Comparison of ENCODE assay signal across 22 mouse cellular contexts in the genomic region with DNA sequence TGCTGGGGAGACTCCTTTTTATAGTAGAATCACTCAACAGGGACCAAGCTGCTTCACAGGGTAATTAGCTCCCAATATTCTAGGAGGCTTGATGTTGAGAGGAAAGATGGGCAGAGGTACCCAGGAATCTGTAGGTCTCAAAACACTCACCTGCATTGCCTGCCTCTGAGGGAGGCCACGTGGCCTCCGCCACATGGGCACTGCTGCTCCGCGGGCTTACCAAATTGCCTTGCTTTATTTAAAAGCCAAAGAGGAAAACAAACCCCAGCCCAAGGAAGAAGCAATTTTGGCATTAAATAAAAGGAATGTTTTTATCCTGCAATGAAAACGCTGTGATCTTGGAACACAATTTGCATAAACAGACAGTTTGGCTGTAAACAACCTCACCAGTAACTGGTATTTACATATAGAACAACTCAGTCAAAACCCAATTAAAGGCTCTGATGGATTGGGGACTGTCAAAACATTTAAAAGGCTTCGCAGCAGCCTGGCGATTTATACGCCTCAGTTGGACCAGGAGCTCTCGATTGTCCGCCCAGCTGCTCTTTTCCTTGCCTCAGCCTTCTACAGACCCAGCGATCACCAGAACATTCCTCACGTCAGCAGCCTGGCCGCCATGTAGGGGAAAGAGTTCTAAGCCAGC.
A peak's percentile ranks its signal among the peaks of the same experiment; 100 is the strongest.
DNase-seq lines count a peak whose midpoint lies in the region; ATAC-seq and TF ChIP-seq lines count a peak whose summit lies in the region.
"Had no signal": no experiment of that assay in that cellular context is flagged by ENCODE, and none has a peak within 500 bp of the region (broad histone marks: within the 10 kb centered on the region; RNA-seq: fewer than 3 reads in every experiment).

No protein-coding gene starts in this region.

- no peaks in the 10 kb centered on the region for H3K9me3 ChIP-seq in forebrain, embryonic 15.5 days
- no peaks in the 10 kb centered on the region for H3K9me3 ChIP-seq in forebrain, embryonic 10.5 days
- no peaks in the 10 kb centered on the region for H3K9me3 ChIP-seq in midbrain, postnatal 0 days (ENCODE audit: low read length)
- H3K9me3 ChIP-seq in midbrain, embryonic 16.5 days (replicated peaks; ENCODE audit: control insufficient read depth, low read length, poor library complexity, severe bottlenecking), result no peaks in the 10 kb centered on the region
- no peaks in the 10 kb centered on the region for H3K9me3 ChIP-seq in forebrain, embryonic 16.5 days (ENCODE audit: control insufficient read depth, low read length)
- H3K9me3 ChIP-seq: heart, embryonic 12.5 days; heart, embryonic 15.5 days had no signal

- peak; percentile 88 for ATAC-seq in forebrain, embryonic 15.5 days (replicated peaks)
- no peak for ATAC-seq in midbrain, postnatal 0 days (ENCODE audit: low FRiP score)
- ATAC-seq in midbrain, embryonic 16.5 days, result no peak
- ATAC-seq in forebrain, embryonic 16.5 days, result peak; percentile 91
- ATAC-seq: CD4-positive, CD25-positive, alpha-beta regulatory T cell, adult 4 months; hindbrain, postnatal 0 days; inflammation-experienced regulatory T-cells, adult 6 months; intestine, embryonic 16.5 days had no signal

- WGBS in forebrain, embryonic 15.5 days, result 20% methylated on average over 13 of the region's 13 CpGs
- 83% methylated on average over 13 of the region's 13 CpGs for WGBS in forebrain, embryonic 10.5 days
- WGBS in midbrain, postnatal 0 days, result 82% methylated on average over 13 of the region's 13 CpGs
- WGBS in midbrain, embryonic 16.5 days, result 80% methylated on average over 13 of the region's 13 CpGs
- 18% methylated on average over 13 of the region's 13 CpGs for WGBS in forebrain, embryonic 16.5 days

- H3K36me3 ChIP-seq in forebrain, embryonic 15.5 days, result no peaks in the 10 kb centered on the region
- no peaks in the 10 kb centered on the region for H3K36me3 ChIP-seq in forebrain, embryonic 10.5 days (replicated peaks)
- no peaks in the 10 kb centered on the region for H3K36me3 ChIP-seq in midbrain, postnatal 0 days (ENCODE audit: insufficient read depth, low read length)
- no peaks in the 10 kb centered on the region for H3K36me3 ChIP-seq in midbrain, embryonic 16.5 days (ENCODE audit: control insufficient read depth, insufficient read depth, low read length)
- no peaks in the 10 kb centered on the region for H3K36me3 ChIP-seq in forebrain, embryonic 16.5 days (ENCODE audit: control insufficient read depth, insufficient read depth)
- H3K36me3 ChIP-seq: heart, embryonic 12.5 days; heart, embryonic 15.5 days had no signal

- no peak overlapping the region for H3K4me3 ChIP-seq in forebrain, embryonic 15.5 days
- H3K4me3 ChIP-seq in forebrain, embryonic 10.5 days, result no peak overlapping the region
- no peak overlapping the region for H3K4me3 ChIP-seq in midbrain, postnatal 0 days (ENCODE audit: low read depth, low read length)
- H3K4me3 ChIP-seq in midbrain, embryonic 16.5 days (ENCODE audit: low read depth, low read length), result no peak overlapping the region
- no peak overlapping the region for H3K4me3 ChIP-seq in forebrain, embryonic 16.5 days (replicated peaks; ENCODE audit: low read length)
- H3K4me3 ChIP-seq: heart, embryonic 12.5 days; heart, embryonic 15.5 days had no signal

- peaks cover 47% of the 10 kb centered on the region for H3K27me3 ChIP-seq in forebrain, embryonic 15.5 days
- no peaks in the 10 kb centered on the region for H3K27me3 ChIP-seq in forebrain, embryonic 10.5 days (ENCODE audit: poor library complexity, severe bottlenecking)
- H3K27me3 ChIP-seq in midbrain, postnatal 0 days (ENCODE audit: insufficient read depth, low read length), result no peaks in the 10 kb centered on the region
- no peaks in the 10 kb centered on the region for H3K27me3 ChIP-seq in midbrain, embryonic 16.5 days (ENCODE audit: control insufficient read depth, insufficient read depth, low read depth, low read length)
- H3K27me3 ChIP-seq in forebrain, embryonic 16.5 days (replicated peaks; ENCODE audit: control insufficient read depth, insufficient read depth, low read length), result peaks cover 35% of the 10 kb centered on the region
- H3K27me3 ChIP-seq: heart, embryonic 12.5 days; heart, embryonic 15.5 days had no signal

- no peak overlapping the region for H3K4me2 ChIP-seq in forebrain, embryonic 15.5 days (replicated peaks)
- H3K4me2 ChIP-seq in midbrain, postnatal 0 days (ENCODE audit: low read depth, low read length, poor library complexity, severe bottlenecking), result no peak overlapping the region
- no peak overlapping the region for H3K4me2 ChIP-seq in midbrain, embryonic 16.5 days (ENCODE audit: low read length)
- H3K4me2 ChIP-seq in forebrain, embryonic 16.5 days (ENCODE audit: low read length), result no peak overlapping the region
- H3K4me2 ChIP-seq: heart, embryonic 12.5 days; heart, embryonic 15.5 days; hindbrain, embryonic 14.5 days had no signal

- TF ChIP-seq CTCF in midbrain, postnatal 0 days (IDR thresholded peaks at IDR 0.05), result no peak

- DNase-seq in forebrain, embryonic 10.5 days (ENCODE audit: extremely low spot score, low spot score), result no peak
- peak; percentile 15 for DNase-seq in midbrain, postnatal 0 days (ENCODE audit: low spot score)
- DNase-seq in left cerebral cortex, adult 18-20 months (ENCODE audit: low spot score in 2 of 2), result no peak
- DNase-seq: adrenal gland, adult 2 months; adrenal gland, postnatal 14 days; cerebellum, adult 18-20 months; cerebellum, adult 9-10 months; cerebellum, postnatal 14 days; gastrocnemius, postnatal 36 days; heart, postnatal 10 days; heart, postnatal 4 days; kidney, adult 18-20 months had no signal

- no peak overlapping the region for H3K27ac ChIP-seq in forebrain, embryonic 15.5 days (replicated peaks)
- no peak overlapping the region for H3K27ac ChIP-seq in forebrain, embryonic 10.5 days
- H3K27ac ChIP-seq in midbrain, postnatal 0 days (ENCODE audit: low read depth, low read length), result no peak overlapping the region
- H3K27ac ChIP-seq in midbrain, embryonic 16.5 days (ENCODE audit: low read length), result no peak overlapping the region
- H3K27ac ChIP-seq in forebrain, embryonic 16.5 days (ENCODE audit: low read length), result no peak overlapping the region
- H3K27ac ChIP-seq: heart, embryonic 15.5 days; hindbrain, embryonic 14.5 days; hindbrain, postnatal 0 days had no signal

- no peak overlapping the region for H3K9ac ChIP-seq in forebrain, embryonic 15.5 days (replicated peaks)
- H3K9ac ChIP-seq in midbrain, postnatal 0 days (replicated peaks; ENCODE audit: low read length, poor library complexity, severe bottlenecking), result no peak overlapping the region
- H3K9ac ChIP-seq in midbrain, embryonic 16.5 days (ENCODE audit: low read depth, low read length), result no peak overlapping the region
- no peak overlapping the region for H3K9ac ChIP-seq in forebrain, embryonic 16.5 days (replicated peaks; ENCODE audit: low read depth, low read length)
- H3K9ac ChIP-seq: heart, embryonic 12.5 days; heart, embryonic 15.5 days; hindbrain, embryonic 14.5 days had no signal

- H3K4me1 ChIP-seq in forebrain, embryonic 15.5 days, result 0 out of 2 replicates have a peak, but pooled peaks cover 4% of the 10 kb centered on the region
- H3K4me1 ChIP-seq in forebrain, embryonic 10.5 days, result peaks cover 8% of the 10 kb centered on the region
- peaks cover 6% of the 10 kb centered on the region; the same call in 1 of the 2 replicates for H3K4me1 ChIP-seq in midbrain, postnatal 0 days (ENCODE audit: insufficient read depth, low read length)
- peaks cover 3% of the 10 kb centered on the region; the same call in 1 of the 2 replicates for H3K4me1 ChIP-seq in midbrain, embryonic 16.5 days (ENCODE audit: control insufficient read depth, insufficient read depth, low read length)
- peaks cover 9% of the 10 kb centered on the region for H3K4me1 ChIP-seq in forebrain, embryonic 16.5 days (replicated peaks; ENCODE audit: control insufficient read depth, insufficient read depth, low read length)
- H3K4me1 ChIP-seq: heart, embryonic 12.5 days; heart, embryonic 15.5 days had no signal

Comparison
In these comparisons a context has a peak if more than half of its experiments do, and no peak if none do; other contexts are left out.
1. ATAC-seq: peak in forebrain, embryonic 15.5 days (single experiment) and forebrain, embryonic 16.5 days (single experiment); none in midbrain, postnatal 0 days (single experiment) and midbrain, embryonic 16.5 days (single experiment).